Mouse (Mus musculus) embryonic facial prominence, embryonic 12.5 days (tissue): Measurements from ENCODE around the gene 1700029P11Rik. TPM values are rescaled to one million over a fixed set of nuclear protein-coding genes. Genes with fewer than 3 reads are reported as not detected.
A peak's percentile ranks its signal among the peaks of the same experiment; 100 is the strongest.

Source experiments
- ATAC-seq: fragments of 200-750 bp; cut with Nextera tagmentation; 2 replicates; pipeline ENCODE4 v1.8.0; 2017; ENCODE audit not compliant: insufficient number of reproducible peaks, insufficient read depth, low FRiP score, low TSS enrichment
- H3K27ac ChIP-seq: fragments of 300-500 bp; sonication (generic); 2 replicates; pipeline ENCODE4 v1.5.1; 2016; ENCODE audit warnings: mild to moderate bottlenecking
- H3K27me3 ChIP-seq: fragments of 300-500 bp; sonication (generic); 2 replicates; pipeline ENCODE4 v1.6.1; 2016; ENCODE audit warnings: mild to moderate bottlenecking, moderate library complexity
- H3K36me3 ChIP-seq: fragments of 300-500 bp; sonication (generic); 2 replicates; pipeline ENCODE4 v1.6.1; 2016; ENCODE audit warnings: mild to moderate bottlenecking
- H3K4me1 ChIP-seq: fragments of 300-500 bp; sonication (generic); 2 replicates; pipeline ENCODE4 v1.6.1; 2016
- H3K4me2 ChIP-seq: fragments of 300-500 bp; sonication (generic); replicated peaks from 2 replicates; pipeline ENCODE4 v1.6.1; 2016; ENCODE audit warnings: mild to moderate bottlenecking, moderate library complexity
- H3K4me3 ChIP-seq: fragments of 300-500 bp; sonication (generic); 2 replicates; pipeline ENCODE4 v1.5.1; 2016; ENCODE audit warnings: mild to moderate bottlenecking
- H3K9ac ChIP-seq: fragments of 300-500 bp; sonication (generic); 2 replicates; pipeline ENCODE4 v1.6.1; 2016; ENCODE audit warnings: mild to moderate bottlenecking, moderate library complexity
- H3K9me3 ChIP-seq: fragments of 300-500 bp; sonication (generic); 2 replicates; pipeline ENCODE4 v1.6.1; 2016; ENCODE audit warnings: mild to moderate bottlenecking, moderate library complexity
- WGBS: fragments of 180-500 bp; shearing (Covaris S2); methylation state at CpG from one replicate; pipeline ENCODE4 v1.1.7; 2016; 5-methylcytosine and 5-hydroxymethylcytosine counted together
- polyA plus RNA-seq: library from polyadenylated mRNA; unstranded; fragments of >200 nt; fragmentation: Nextera tagmentation; extraction: Ambion mirVana; gene quantifications from 2 replicates; pipeline ENCODE4 v1.2.1, GENCODE M21; 2016

Gene 1700029P11Rik
- polyA plus RNA-seq, 1 experiment from 2014 or later = not detected

DNA sequence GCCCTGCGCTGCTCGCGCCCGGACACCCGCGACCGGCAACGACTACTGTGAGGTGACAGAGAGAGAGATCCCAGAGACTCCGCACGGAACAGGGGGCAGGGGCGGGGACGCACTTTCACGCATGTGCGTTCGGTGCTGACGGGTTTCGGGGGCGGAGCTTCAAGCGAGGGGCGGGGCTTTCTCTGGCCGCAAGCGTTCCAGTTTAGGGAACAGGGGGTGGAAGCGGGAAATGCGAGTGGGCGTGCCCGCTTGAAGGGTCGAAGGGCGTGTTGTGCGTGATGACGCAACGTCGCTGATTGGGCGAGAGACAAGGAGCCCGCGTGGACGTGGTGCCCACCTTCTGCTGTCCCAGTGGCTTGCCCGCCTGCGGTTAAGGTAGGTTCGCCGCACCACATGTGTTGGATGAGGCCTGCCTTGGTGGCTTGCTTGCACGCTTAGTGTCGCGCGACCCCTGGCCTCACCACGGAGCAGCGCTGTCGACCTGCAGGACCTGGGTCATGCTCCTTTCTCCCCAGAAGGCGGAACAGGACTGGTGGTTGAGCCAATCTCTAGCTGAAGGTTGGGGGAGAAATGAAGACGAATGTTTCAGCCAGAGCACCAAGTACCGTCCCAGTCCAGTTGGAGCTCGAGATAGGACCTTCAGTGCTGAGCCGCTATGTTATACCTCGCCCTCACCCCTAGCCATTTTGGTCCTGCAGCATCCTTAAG lies 35.9 kb downstream of the 1700029P11Rik start:
- under 1% methylated on average over 53 of the region's 53 CpGs for WGBS
- Histone ChIP-seq H3K9ac (peak overlapping the region; percentile 84), H3K9me3 (no peaks in the 10 kb centered on the region), H3K27ac (peak overlapping the region; percentile 74), H3K36me3 (peaks cover 10% of the 10 kb centered on the region; the same call in 1 of the 2 replicates), H3K27me3 (no peaks in the 10 kb centered on the region), H3K4me1 (peaks cover 14% of the 10 kb centered on the region), H3K4me2 (peak overlapping the region; percentile 93), H3K4me3 (peak overlapping the region; percentile 92)
- ATAC-seq = peak; percentile 94

DNA sequence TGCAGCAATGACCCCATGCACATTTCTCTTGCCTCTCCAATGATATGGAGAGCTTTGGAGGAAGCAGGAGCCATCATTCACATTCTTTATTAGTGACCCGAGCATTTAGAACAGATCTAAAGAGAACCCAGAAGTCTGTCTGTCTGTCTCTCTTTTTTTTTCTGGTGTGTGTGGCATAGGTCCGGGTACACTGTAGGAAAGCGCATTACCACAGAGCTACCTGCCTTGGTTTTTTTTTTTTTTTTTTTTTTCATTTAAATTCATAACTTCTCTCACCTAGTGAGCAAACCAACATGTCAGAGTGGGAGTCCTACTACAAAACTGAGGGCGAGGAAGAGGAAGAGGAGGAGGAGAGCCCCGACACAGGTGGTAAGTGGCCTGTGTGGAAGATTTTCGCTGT lies 36.5 kb downstream of the 1700029P11Rik start:
- Histone ChIP-seq H3K27me3 (no peaks in the 10 kb centered on the region), H3K4me1 (peaks cover 14% of the 10 kb centered on the region), H3K36me3 (peaks cover 12% of the 10 kb centered on the region; the same call in 1 of the 2 replicates), H3K4me3 (peak overlapping the region; percentile 92), H3K4me2 (peak overlapping the region; percentile 93), H3K27ac (peak overlapping the region; percentile 55; the same call in 1 of the 2 replicates), H3K9me3 (no peaks in the 10 kb centered on the region), H3K9ac (peak overlapping the region; percentile 67)
- no peak for ATAC-seq
- 17% methylated on average over 6 of the region's 6 CpGs for WGBS

DNA sequence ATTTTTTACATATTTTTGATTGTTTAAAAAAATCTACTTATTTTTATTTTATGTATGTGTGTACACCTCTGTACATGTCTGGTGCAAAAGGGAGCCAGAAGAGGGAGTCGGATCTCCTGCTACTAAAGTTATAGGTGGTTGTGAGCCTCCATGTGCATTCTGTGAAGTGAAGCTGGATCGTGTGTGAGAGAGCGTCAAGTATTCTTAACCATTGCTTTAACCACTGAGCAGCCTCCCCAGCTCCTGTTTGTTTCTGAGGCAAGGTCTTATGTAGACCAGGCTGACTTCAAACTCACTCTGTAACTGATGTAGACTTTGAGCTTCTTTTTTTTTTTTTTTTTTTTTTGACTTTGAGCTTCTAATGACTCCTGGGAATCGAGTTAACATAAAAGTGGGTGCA lies 37.1 kb downstream of the 1700029P11Rik start:
- no peak for ATAC-seq
- Histone ChIP-seq H3K9me3 (no peaks in the 10 kb centered on the region), H3K4me3 (no peak overlapping the region), H3K4me2 (no peak overlapping the region), H3K27me3 (no peaks in the 10 kb centered on the region), H3K36me3 (peaks cover 17% of the 10 kb centered on the region; the same call in 1 of the 2 replicates), H3K9ac (no peak overlapping the region), H3K27ac (no peak overlapping the region), H3K4me1 (peaks cover 14% of the 10 kb centered on the region)
- 76% methylated on average over 4 of the region's 4 CpGs for WGBS

DNA sequence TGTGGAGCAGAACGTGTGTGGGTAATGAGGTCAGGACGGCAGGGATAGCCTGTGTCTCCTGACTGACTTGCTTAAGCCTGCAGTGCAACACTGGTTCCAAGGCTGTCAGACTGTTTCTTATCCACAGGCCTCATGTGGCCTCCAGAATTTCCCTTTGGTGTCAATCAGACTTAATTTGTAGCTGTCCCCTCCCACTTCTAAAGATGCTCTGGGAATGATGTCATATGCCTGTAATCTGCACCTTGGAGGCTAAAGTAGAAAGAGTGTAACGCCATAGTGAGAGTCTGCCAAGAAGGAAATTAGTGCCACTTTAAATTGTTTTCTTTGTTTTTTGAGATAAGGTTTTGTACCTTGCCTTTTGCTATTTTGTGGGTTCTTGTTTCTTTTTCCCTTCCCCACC lies 38.9 kb downstream of the 1700029P11Rik start:
- Histone ChIP-seq H3K4me2 (no peak overlapping the region), H3K4me3 (no peak overlapping the region), H3K27ac (no peak overlapping the region), H3K36me3 (peaks cover 35% of the 10 kb centered on the region), H3K9ac (no peak overlapping the region), H3K4me1 (peaks cover 8% of the 10 kb centered on the region), H3K27me3 (no peaks in the 10 kb centered on the region), H3K9me3 (no peaks in the 10 kb centered on the region)
- WGBS = 84% methylated on average over 3 of the region's 3 CpGs
- no peak for ATAC-seq

GRCm38 (mm10) chr15:82022535-82023088 lies 42.3 kb downstream of the 1700029P11Rik start:
- Histone ChIP-seq H3K27me3 (no peaks in the 10 kb centered on the region), H3K4me3 (no peak overlapping the region), H3K36me3 (peaks cover 66% of the 10 kb centered on the region), H3K9me3 (no peaks in the 10 kb centered on the region), H3K4me1 (no peaks in the 10 kb centered on the region), H3K27ac (no peak overlapping the region), H3K9ac (no peak overlapping the region), H3K4me2 (no peak overlapping the region)
- WGBS = 90% methylated on average over 13 of the region's 13 CpGs
- ATAC-seq = no peak

GRCm38 (mm10) chr15:82023965-82024635 lies 43.8 kb downstream of the 1700029P11Rik start:
- 92% methylated on average over 6 of the region's 6 CpGs for WGBS
- H3K9ac ChIP-seq = no peak overlapping the region
- no peak overlapping the region for H3K4me2 ChIP-seq
- no peak overlapping the region for H3K4me3 ChIP-seq
- no peaks in the 10 kb centered on the region for H3K4me1 ChIP-seq
- H3K27ac ChIP-seq = no peak overlapping the region
- no peaks in the 10 kb centered on the region for H3K9me3 ChIP-seq
- no peak for ATAC-seq
- peaks cover 75% of the 10 kb centered on the region for H3K36me3 ChIP-seq
- no peaks in the 10 kb centered on the region for H3K27me3 ChIP-seq

DNA sequence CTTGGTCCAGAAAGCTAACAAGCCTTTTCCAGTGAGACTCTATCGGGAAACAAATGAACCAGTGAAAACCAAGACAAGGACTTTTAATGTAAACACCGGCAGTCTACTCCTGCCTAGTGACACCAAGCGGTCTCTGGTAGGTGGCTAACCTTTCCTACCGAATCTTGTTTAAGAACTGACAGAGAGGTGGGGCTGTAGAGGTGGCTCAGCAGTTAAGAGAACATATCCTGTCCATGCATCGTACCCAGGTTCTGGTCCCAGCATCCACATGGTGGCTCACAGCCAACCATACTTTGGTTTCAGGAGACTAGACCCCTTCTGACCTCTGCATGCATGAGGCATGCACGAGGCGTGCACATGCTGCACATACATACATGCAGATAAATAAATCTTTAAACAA lies 46.9 kb downstream of the 1700029P11Rik start:
- Histone ChIP-seq H3K9me3 (no peaks in the 10 kb centered on the region), H3K4me2 (no peak overlapping the region), H3K9ac (no peak overlapping the region), H3K4me3 (no peak overlapping the region), H3K36me3 (peaks cover 93% of the 10 kb centered on the region), H3K27me3 (no peaks in the 10 kb centered on the region), H3K4me1 (no peaks in the 10 kb centered on the region), H3K27ac (no peak overlapping the region)
- WGBS = 91% methylated on average over 7 of the region's 7 CpGs
- no peak for ATAC-seq

DNA sequence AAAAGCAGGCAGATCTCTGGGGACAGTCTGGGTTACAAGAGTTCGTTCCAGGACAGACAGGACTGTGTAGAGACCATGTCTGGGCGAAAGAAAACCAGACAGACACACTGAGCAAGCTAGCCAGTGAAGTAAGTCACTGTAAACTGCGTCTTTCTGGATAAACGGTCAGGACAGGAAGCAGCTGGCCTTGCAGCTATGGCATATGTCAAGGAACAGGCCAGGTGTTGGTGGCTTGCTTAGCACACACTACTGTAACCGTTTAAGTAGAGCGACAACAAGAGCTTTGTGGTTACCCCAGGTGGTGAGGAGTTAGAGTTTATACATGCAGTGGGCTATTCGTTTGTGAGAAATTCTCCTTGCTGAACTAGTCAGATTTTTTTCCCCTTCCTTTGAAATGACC lies 47.4 kb downstream of the 1700029P11Rik start:
- 83% methylated on average over 7 of the region's 7 CpGs for WGBS
- H3K9me3 ChIP-seq = no peaks in the 10 kb centered on the region
- H3K4me2 ChIP-seq = no peak overlapping the region
- H3K9ac ChIP-seq = no peak overlapping the region
- no peak overlapping the region for H3K27ac ChIP-seq
- no peaks in the 10 kb centered on the region for H3K27me3 ChIP-seq
- H3K4me3 ChIP-seq = no peak overlapping the region
- peaks cover 93% of the 10 kb centered on the region for H3K36me3 ChIP-seq
- no peaks in the 10 kb centered on the region for H3K4me1 ChIP-seq
- ATAC-seq = no peak

Other genes with a start within 250 kb of the 1700029P11Rik start
- 36.4 and 41.1 TPM in 2 replicates for gene Zc3h7b, start 235.5 kb upstream of the 1700029P11Rik start, polyA plus RNA-seq
- gene Rangap1, start 235.0 kb upstream of the 1700029P11Rik start, polyA plus RNA-seq = 121 and 123 TPM in 2 replicates
- 29.7 and 30.9 TPM in 2 replicates for gene Tef, start 178.1 kb upstream of the 1700029P11Rik start, polyA plus RNA-seq
- 22.9 and 23.0 TPM in 2 replicates for gene Tob2, start 121.7 kb upstream of the 1700029P11Rik start, polyA plus RNA-seq
- 145 and 163 TPM in 2 replicates for gene Phf5a, start 108.6 kb upstream of the 1700029P11Rik start, polyA plus RNA-seq
- 146 and 155 TPM in 2 replicates for gene Aco2, start 108.2 kb upstream of the 1700029P11Rik start, polyA plus RNA-seq
- 59.3 and 61.3 TPM in 2 replicates for gene Polr3h, start 54.3 kb upstream of the 1700029P11Rik start, polyA plus RNA-seq
- 12.8 and 15.9 TPM in 2 replicates for gene Csdc2, start 43.8 kb upstream of the 1700029P11Rik start, polyA plus RNA-seq
- 25.5 and 26.0 TPM in 2 replicates for gene Pmm1, start 19.6 kb upstream of the 1700029P11Rik start, polyA plus RNA-seq
- gene Xrcc6, start 7.3 kb downstream of the 1700029P11Rik start, polyA plus RNA-seq = 85.8 and 88.3 TPM in 2 replicates
- 31.6 and 34.0 TPM in 2 replicates for gene Desi1, start 53.3 kb downstream of the 1700029P11Rik start, polyA plus RNA-seq
- 255 and 260 TPM in 2 replicates for gene Snu13, start 67.1 kb downstream of the 1700029P11Rik start, polyA plus RNA-seq
- gene 4930407I10Rik, start 78.6 kb downstream of the 1700029P11Rik start, polyA plus RNA-seq = 0.04 TPM in 1 of 2 replicates, not detected in the other
- 0.09 and 0.10 TPM in 2 replicates for gene Mei1, start 89.5 kb downstream of the 1700029P11Rik start, polyA plus RNA-seq
- gene Ccdc134, start 147.4 kb downstream of the 1700029P11Rik start, polyA plus RNA-seq = 26.2 and 27.0 TPM in 2 replicates
- gene Srebf2, start 166.6 kb downstream of the 1700029P11Rik start, polyA plus RNA-seq = 200 and 202 TPM in 2 replicates
- 0.75 and 0.79 TPM in 2 replicates for gene Shisa8, start 232.3 kb downstream of the 1700029P11Rik start, polyA plus RNA-seq
- 0.13 and 0.23 TPM in 2 replicates for gene Tnfrsf13c, start 243.8 kb downstream of the 1700029P11Rik start, polyA plus RNA-seq